Mouse (Mus musculus) heart, postnatal 4 days (tissue): ENCODE measurements around the gene Lyrm2. TPM values are rescaled to one million over a fixed set of nuclear protein-coding genes. Genes with fewer than 3 reads are reported as not detected.

Source experiments
- total RNA-seq, 2 experiments: library from RNA; stranded (reverse); gene quantifications; 2 replicates each; pipeline ENCODE4 v1.2.3; 2021

The Lyrm2 gene
- total RNA-seq, 2 experiments from 2014 or later: 46.4 to 51.0 TPM

Other genes with a start within 250 kb of the Lyrm2 start
- gene Gja10, start 197.5 kb upstream of the Lyrm2 start, total RNA-seq: not detected
- gene Casp8ap2, start 184.8 kb upstream of the Lyrm2 start, total RNA-seq: 10 to 100 TPM; 10.5 to 11.9 TPM
- 10 to 100 TPM; 20.4 to 20.6 TPM for gene Mdn1, start 143.1 kb upstream of the Lyrm2 start, total RNA-seq
- 1 to 10 TPM; 7.2 to 8.2 TPM for gene Ankrd6, start 150.6 kb downstream of the Lyrm2 start, total RNA-seq
- gene Rragd, start 182.8 kb downstream of the Lyrm2 start, total RNA-seq: 10 to 100 TPM; 81.7 to 84.3 TPM
- 10 to 100 TPM; 44.9 to 46.6 TPM for gene Ube2j1, start 231.2 kb downstream of the Lyrm2 start, total RNA-seq